14 mouse cellular contexts compared by ENCODE assay signal in the genomic region with DNA sequence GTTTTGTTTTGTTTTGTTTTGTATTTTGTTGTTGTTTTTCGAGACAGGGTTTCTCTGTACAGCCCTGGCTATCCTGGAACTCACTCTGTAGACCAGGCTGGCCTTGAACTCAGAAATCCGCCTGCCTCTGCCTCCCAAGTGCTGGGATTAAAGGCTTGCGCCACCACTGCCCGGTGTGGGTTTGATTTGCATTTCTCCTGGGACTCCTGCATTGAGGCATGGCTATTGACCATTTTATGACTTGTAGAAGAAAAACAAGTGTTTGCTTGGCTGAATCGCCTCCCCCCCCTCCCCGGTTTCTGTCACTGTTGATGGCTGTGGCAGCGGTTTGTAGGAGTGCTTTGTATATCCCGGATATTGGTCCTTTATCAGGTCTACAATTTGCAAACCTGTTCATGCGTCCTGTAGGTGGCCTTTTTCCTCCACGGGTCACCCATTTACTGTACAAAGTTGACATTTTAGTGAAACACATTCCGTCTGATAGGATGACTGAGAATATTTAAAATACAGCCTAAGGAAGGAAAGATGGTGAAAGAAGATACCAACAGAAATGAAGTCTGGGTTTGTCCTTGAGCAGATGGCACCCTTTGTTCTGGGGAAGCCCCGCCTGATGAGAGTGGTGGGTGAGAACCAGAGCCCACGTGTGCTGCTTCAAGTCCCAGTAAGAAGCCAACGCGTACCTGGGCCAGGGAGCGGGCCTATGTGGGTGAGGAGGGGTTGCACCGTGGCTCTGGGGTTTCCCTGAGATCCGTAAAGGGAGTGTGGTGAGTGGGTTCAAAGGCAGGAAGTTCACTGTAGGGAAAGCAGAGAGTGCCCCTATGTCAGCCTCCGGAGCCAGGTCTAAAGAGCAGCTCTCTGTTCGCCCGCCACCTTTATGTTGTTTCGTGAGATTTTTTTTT. TPM values are rescaled to one million over a fixed set of nuclear protein-coding genes. Genes with fewer than 3 reads are reported as not detected.
DNase-seq lines count a peak whose midpoint lies in the region; ATAC-seq and TF ChIP-seq lines count a peak whose summit lies in the region.
"Had no signal": no experiment of that assay in that cellular context is flagged by ENCODE, and none has a peak within 500 bp of the region (broad histone marks: within the 10 kb centered on the region; RNA-seq: fewer than 3 reads in every experiment).

No protein-coding gene starts in this region.

- H3K27me3 ChIP-seq in thymus, adult 2 months (ENCODE audit: control insufficient read depth, insufficient read depth, low read length): no peaks in the 10 kb centered on the region
- no peaks in the 10 kb centered on the region for H3K27me3 ChIP-seq in hindbrain, embryonic 16.5 days (replicated peaks; ENCODE audit: control insufficient read depth, insufficient read depth, low read length)
- H3K27me3 ChIP-seq: embryonic facial prominence, embryonic 13.5 days had no signal

- H3K4me3 ChIP-seq in bone marrow, adult 2 months (replicated peaks; ENCODE audit: control insufficient read depth, low read depth, low read length): no peak overlapping the region
- H3K4me3 ChIP-seq in thymus, adult 2 months (ENCODE audit: control insufficient read depth, insufficient read depth, low read length): no peak overlapping the region
- H3K4me3 ChIP-seq in hindbrain, embryonic 16.5 days (ENCODE audit: low read length): no peak overlapping the region
- H3K4me3 ChIP-seq: embryonic facial prominence, embryonic 13.5 days had no signal

- peak overlapping the region; percentile 60; the same call in 1 of the 2 replicates for H3K27ac ChIP-seq in bone marrow, adult 2 months (ENCODE audit: control insufficient read depth, insufficient read depth, low read depth, low read length, poor library complexity)
- peak overlapping the region; percentile 81 for H3K27ac ChIP-seq in thymus, adult 2 months (ENCODE audit: control insufficient read depth, insufficient read depth, low read length)
- no peak overlapping the region for H3K27ac ChIP-seq in hindbrain, embryonic 16.5 days (ENCODE audit: low read depth, low read length)
- H3K27ac ChIP-seq: embryonic facial prominence, embryonic 13.5 days had no signal

- no peak for TF ChIP-seq POLR2A in bone marrow, adult 2 months (IDR thresholded peaks at IDR 0.05; ENCODE audit: borderline replicate concordance, control insufficient read depth, low read depth, low read length)
- no peak for TF ChIP-seq POLR2A in thymus, adult 2 months (IDR thresholded peaks at IDR 0.05; ENCODE audit: control insufficient read depth, extremely low read depth, insufficient read depth, low read length, poor library complexity)

- ATAC-seq in hindbrain, embryonic 16.5 days: no peak
- ATAC-seq: intestine, embryonic 16.5 days had no signal

- TF ChIP-seq CTCF in bone marrow, adult 2 months (IDR thresholded peaks at IDR 0.05; ENCODE audit: control insufficient read depth, insufficient read depth, low read length): no peak
- no peak for TF ChIP-seq CTCF in thymus, adult 2 months (IDR thresholded peaks at IDR 0.05; ENCODE audit: borderline replicate concordance, control insufficient read depth, extremely low read depth, insufficient read depth, low read length, poor library complexity)

- H3K4me2 ChIP-seq in hindbrain, embryonic 16.5 days (ENCODE audit: low read length): no peak overlapping the region
- H3K4me2 ChIP-seq: embryonic facial prominence, embryonic 13.5 days; liver, embryonic 11.5 days had no signal

- H3K9ac ChIP-seq in hindbrain, embryonic 16.5 days (ENCODE audit: low read depth, low read length): no peak overlapping the region
- H3K9ac ChIP-seq: embryonic facial prominence, embryonic 13.5 days had no signal

- DNase-seq in CD4-positive helper T cell, adult 2 months (ENCODE audit: low read depth, low spot score): peak; percentile 92
- peak; percentile 84 for DNase-seq in CD8-positive naive resting alpha-beta T cell, adult 2 months (ENCODE audit: low read depth in 2 of 2, low spot score in 2 of 2)
- peak; percentile 79 for DNase-seq in thymus, adult 2 months
- DNase-seq in cerebellum, postnatal 36 days: no peak
- DNase-seq in right cerebral cortex, postnatal 36 days (ENCODE audit: low spot score in 2 of 2): no peak
- DNase-seq in adrenal gland, postnatal 36 days: no peak
- DNase-seq: cerebellum, adult 11-12 months; kidney, postnatal 25 days; layer of hippocampus, postnatal 36 days had no signal

- peaks cover 5% of the 10 kb centered on the region; the same call in 1 of the 2 replicates for H3K4me1 ChIP-seq in bone marrow, adult 2 months (ENCODE audit: control insufficient read depth, insufficient read depth, low read length)
- peaks cover 88% of the 10 kb centered on the region for H3K4me1 ChIP-seq in thymus, adult 2 months (replicated peaks; ENCODE audit: control insufficient read depth, insufficient read depth, low read length)
- peaks cover 7% of the 10 kb centered on the region for H3K4me1 ChIP-seq in hindbrain, embryonic 16.5 days (ENCODE audit: control insufficient read depth, insufficient read depth, low read depth, low read length)

- no peaks in the 10 kb centered on the region for H3K9me3 ChIP-seq in hindbrain, embryonic 16.5 days (ENCODE audit: control insufficient read depth, low read length)
- H3K9me3 ChIP-seq: embryonic facial prominence, embryonic 13.5 days had no signal

- no peaks in the 10 kb centered on the region for H3K36me3 ChIP-seq in thymus, adult 2 months (ENCODE audit: control insufficient read depth, insufficient read depth, low read length)
- H3K36me3 ChIP-seq in hindbrain, embryonic 16.5 days (ENCODE audit: control insufficient read depth, insufficient read depth, low read length): no peaks in the 10 kb centered on the region
- H3K36me3 ChIP-seq: embryonic facial prominence, embryonic 13.5 days had no signal

- WGBS in bone marrow, adult 2 months: 71% methylated on average over 22 of the region's 22 CpGs
- WGBS in thymus, adult 2 months: 35% methylated on average over 22 of the region's 22 CpGs
- 83% methylated on average over 22 of the region's 22 CpGs for WGBS in hindbrain, embryonic 16.5 days

RNA-seq across cellular contexts. Expression of a gene that starts 52.6 kb away (rescaled TPM):
- polyA plus RNA-seq in bone marrow, adult 2 months (2011; ENCODE audit: insufficient read depth, insufficient read length, low replicate concordance, missing spikeins): 28.2 and 41.2 TPM in 2 replicates
- polyA plus RNA-seq in thymus, adult 2 months (2012; rRNA removed): 6.7 and 6.8 TPM in 2 replicates
- polyA plus RNA-seq in hindbrain, embryonic 16.5 days (2015; fragmentation: Nextera tagmentation; extraction: Ambion mirVana): 26.9 and 29.8 TPM in 2 replicates
- 10 to 100 TPM; 46.5 to 49.3 TPM for total RNA-seq in adrenal gland, postnatal 36 days (2021)

Comparison
In these comparisons a context has a peak if more than half of its experiments do, and no peak if none do; other contexts are left out.
1. DNase-seq: peak in CD4-positive helper T cell, adult 2 months (single experiment), CD8-positive naive resting alpha-beta T cell, adult 2 months (2 of 2) and thymus, adult 2 months (single experiment); none in cerebellum, postnatal 36 days (0 of 2), right cerebral cortex, postnatal 36 days (0 of 2) and adrenal gland, postnatal 36 days (0 of 2).